Mouse (Mus musculus) myocyte (in vitro differentiated cells): Measurements from ENCODE around the gene Vmn1r233. TPM values are rescaled to one million over a fixed set of nuclear protein-coding genes. Genes with fewer than 3 reads are reported as not detected.

Experiments
- H3K27me3 ChIP-seq: one replicate; pipeline ENCODE4 v1.6.1; 2011; ENCODE audit not compliant: control insufficient read depth, insufficient read depth, insufficient read length
- H3K36me3 ChIP-seq: one replicate; pipeline ENCODE4 v1.6.1; 2011; ENCODE audit not compliant: control insufficient read depth, insufficient read depth
- H3K4me2 ChIP-seq: one replicate; pipeline ENCODE4 v1.6.1; 2011; ENCODE audit warnings: low read depth, control low read depth
- H3K4me3 ChIP-seq: one replicate; pipeline ENCODE4 v1.5.1; 2011; ENCODE audit warnings: mild to moderate bottlenecking, control low read depth, moderate library complexity
- H3K79me2 ChIP-seq: one replicate; pipeline ENCODE4 v1.6.1; 2011; ENCODE audit not compliant: control insufficient read depth, insufficient read depth
- H3ac ChIP-seq: one replicate; pipeline ENCODE4 v1.6.1; 2011; ENCODE audit not compliant: control insufficient read depth, insufficient read length
- CEBPB ChIP-seq: IDR thresholded peaks from 2 replicates; pipeline ENCODE4 v1.6.1; 2011; ENCODE audit warnings: mild to moderate bottlenecking, moderate library complexity; ENCODE audit not compliant: poor library complexity, insufficient read depth, severe bottlenecking
- E2F4 ChIP-seq: IDR thresholded peaks from one replicate; pipeline ENCODE4 v1.6.1; 2011; ENCODE audit warnings: mild to moderate bottlenecking, control low read depth, moderate library complexity; ENCODE audit not compliant: insufficient read depth
- MAX ChIP-seq: IDR thresholded peaks from one replicate; pipeline ENCODE4 v1.6.1; 2011; ENCODE audit warnings: low read depth, mild to moderate bottlenecking, control low read depth
- MYOD1 ChIP-seq, 3 experiments: IDR thresholded peaks; one replicate each; pipeline ENCODE4 v1.6.1; 2011; ENCODE audit warnings: control low read depth in 2 of 3, low read depth in 2 of 3, mild to moderate bottlenecking in 2 of 3, moderate library complexity in 1 of 3; ENCODE audit not compliant: insufficient read length in 2 of 3, control insufficient read depth in 1 of 3
- MYOG ChIP-seq, 3 experiments: IDR thresholded peaks; one replicate each; pipeline ENCODE4 v1.6.1; 2011; ENCODE audit warnings: control low read depth in 2 of 3, low read depth in 2 of 3, mild to moderate bottlenecking in 2 of 3; ENCODE audit not compliant: insufficient read length in 2 of 3, control insufficient read depth in 1 of 3, insufficient read depth in 1 of 3
- POLR2A ChIP-seq: IDR thresholded peaks from one replicate; pipeline ENCODE4 v1.6.1; 2011; ENCODE audit warnings: low read depth, mild to moderate bottlenecking, control low read depth, moderate library complexity; ENCODE audit not compliant: insufficient read length
- POLR2AphosphoS2 ChIP-seq: IDR thresholded peaks from one replicate; pipeline ENCODE4 v1.6.1; 2011; ENCODE audit warnings: low read depth, control low read depth; ENCODE audit not compliant: insufficient read length
- REST ChIP-seq: IDR thresholded peaks from one replicate; pipeline ENCODE4 v1.6.1; 2011; ENCODE audit warnings: mild to moderate bottlenecking, control low read depth, moderate library complexity; ENCODE audit not compliant: insufficient read depth, insufficient read length
- SRF ChIP-seq: IDR thresholded peaks from one replicate; pipeline ENCODE4 v1.6.1; 2011; ENCODE audit warnings: low read depth; ENCODE audit not compliant: control insufficient read depth, insufficient read length
- TCF12 ChIP-seq: IDR thresholded peaks from one replicate; pipeline ENCODE4 v1.6.1; 2011; ENCODE audit warnings: mild to moderate bottlenecking, control low read depth; ENCODE audit not compliant: poor library complexity, insufficient read depth, severe bottlenecking
- TCF3 ChIP-seq: IDR thresholded peaks from one replicate; pipeline ENCODE4 v1.6.1; 2011; ENCODE audit warnings: low read depth, control low read depth; ENCODE audit not compliant: insufficient read length
- USF1 ChIP-seq: IDR thresholded peaks from one replicate; pipeline ENCODE4 v1.6.1; 2011; ENCODE audit warnings: low read depth, mild to moderate bottlenecking, control low read depth, moderate library complexity
- polyA plus RNA-seq: library from polyadenylated mRNA; unstranded; fragments of >200 nt; fragmentation: generic; extraction: Trizol; gene quantifications from one replicate; pipeline ENCODE4 v1.2.1, GENCODE M21; 2012; ENCODE audit warnings: missing spikeins

Gene Vmn1r233
- polyA plus RNA-seq, 1 experiment = not detected

GRCm38 (mm10) chr17:20993716-20994115 is 2.5 kb downstream of the Vmn1r233 start:
- H3K36me3 ChIP-seq = no peaks in the 10 kb centered on the region
- no peak overlapping the region for H3ac ChIP-seq
- H3K4me3 ChIP-seq = no peak overlapping the region
- H3K4me2 ChIP-seq = no peak overlapping the region
- no peaks in the 10 kb centered on the region for H3K79me2 ChIP-seq
- TF ChIP-seq TCF12 = no peak
- TF ChIP-seq TCF3 = no peak
- no peak for TF ChIP-seq E2F4
- no peak for TF ChIP-seq REST
- no peak for TF ChIP-seq SRF
- TF ChIP-seq MYOG (IDR thresholded peaks at IDR 0.05; ENCODE audit: control insufficient read depth in 1 of 3, insufficient read depth in 1 of 3, insufficient read length in 2 of 3, low read depth in 2 of 3) = no peak
- no peak for TF ChIP-seq MYOD1 (IDR thresholded peaks at IDR 0.05; ENCODE audit: control insufficient read depth in 1 of 3, insufficient read length in 2 of 3, low read depth in 2 of 3)
- no peak for TF ChIP-seq MAX
- TF ChIP-seq USF1 = no peak
- TF ChIP-seq POLR2A = no peak
- TF ChIP-seq CEBPB = no peak
- no peak for TF ChIP-seq POLR2AphosphoS2
- H3K27me3 ChIP-seq = no peaks in the 10 kb centered on the region

GRCm38 (mm10) chr17:20966681-20967080 is 29.6 kb downstream of the Vmn1r233 start:
- Histone ChIP-seq H3K36me3 (peaks cover 51% of the 10 kb centered on the region), H3K4me3 (no peak overlapping the region), H3K79me2 (no peaks in the 10 kb centered on the region), H3K27me3 (no peaks in the 10 kb centered on the region), H3K4me2 (no peak overlapping the region), H3ac (no peak overlapping the region)
- no peak for TF ChIP-seq POLR2A
- TF ChIP-seq SRF = no peak
- TF ChIP-seq POLR2AphosphoS2 = no peak
- TF ChIP-seq E2F4 = no peak
- no peak for TF ChIP-seq CEBPB
- no peak for TF ChIP-seq REST
- no peak for TF ChIP-seq USF1
- no peak for TF ChIP-seq TCF3
- TF ChIP-seq MAX = no peak
- no peak for TF ChIP-seq MYOD1 (IDR thresholded peaks at IDR 0.05; ENCODE audit: control insufficient read depth in 1 of 3, insufficient read length in 2 of 3, low read depth in 2 of 3)
- TF ChIP-seq MYOG (IDR thresholded peaks at IDR 0.05; ENCODE audit: control insufficient read depth in 1 of 3, insufficient read depth in 1 of 3, insufficient read length in 2 of 3, low read depth in 2 of 3) = no peak
- no peak for TF ChIP-seq TCF12

GRCm38 (mm10) chr17:20965421-20965820 is 30.8 kb downstream of the Vmn1r233 start:
- Histone ChIP-seq H3K36me3 (peaks cover 64% of the 10 kb centered on the region), H3K27me3 (no peaks in the 10 kb centered on the region), H3K4me3 (no peak overlapping the region), H3K79me2 (no peaks in the 10 kb centered on the region), H3K4me2 (no peak overlapping the region), H3ac (no peak overlapping the region)
- TF ChIP-seq SRF (no peak), MAX (no peak), REST (no peak), E2F4 (no peak), TCF3 (no peak), MYOG (IDR thresholded peaks at IDR 0.05; ENCODE audit: control insufficient read depth in 1 of 3, insufficient read depth in 1 of 3, insufficient read length in 2 of 3, low read depth in 2 of 3) (no peak)

- H3K36me3 ChIP-seq = peaks cover 88% of the 10 kb centered on the region
- no peak overlapping the region for H3K4me2 ChIP-seq
- TF ChIP-seq POLR2A = no peak
- no peak for TF ChIP-seq POLR2AphosphoS2
- no peak for TF ChIP-seq CEBPB
- TF ChIP-seq E2F4 = no peak
- no peak for TF ChIP-seq MAX
- no peak for TF ChIP-seq REST
- TF ChIP-seq TCF12 = no peak
- no peak for TF ChIP-seq MYOG (IDR thresholded peaks at IDR 0.05; ENCODE audit: control insufficient read depth in 1 of 3, insufficient read depth in 1 of 3, insufficient read length in 2 of 3, low read depth in 2 of 3)
- no peak overlapping the region for H3K4me3 ChIP-seq
- no peaks in the 10 kb centered on the region for H3K27me3 ChIP-seq
- H3K79me2 ChIP-seq = no peaks in the 10 kb centered on the region
- no peak overlapping the region for H3ac ChIP-seq
Observed at GRCm38 (mm10) chr17:20960386-20960785, 35.9 kb downstream of the Vmn1r233 start.

GRCm38 (mm10) chr17:20946636-20947035 is 49.6 kb downstream of the Vmn1r233 start:
- no peak for TF ChIP-seq MAX
- TF ChIP-seq USF1 = no peak
- TF ChIP-seq POLR2A = no peak
- no peak for TF ChIP-seq TCF12
- TF ChIP-seq MYOG (IDR thresholded peaks at IDR 0.05; ENCODE audit: control insufficient read depth in 1 of 3, insufficient read depth in 1 of 3, insufficient read length in 2 of 3, low read depth in 2 of 3) = no peak
- TF ChIP-seq CEBPB = no peak
- no peak for TF ChIP-seq TCF3
- TF ChIP-seq POLR2AphosphoS2 = no peak
- TF ChIP-seq REST = no peak
- TF ChIP-seq MYOD1 (IDR thresholded peaks at IDR 0.05; ENCODE audit: control insufficient read depth in 1 of 3, insufficient read length in 2 of 3, low read depth in 2 of 3) = no peak
- TF ChIP-seq E2F4 = no peak
- TF ChIP-seq SRF = no peak
- Histone ChIP-seq H3K4me3 (peak overlapping the region; percentile 97), H3K36me3 (peaks cover 5% of the 10 kb centered on the region), H3K27me3 (no peaks in the 10 kb centered on the region), H3K79me2 (peaks cover 60% of the 10 kb centered on the region), H3ac (no peak overlapping the region), H3K4me2 (peak overlapping the region; percentile 82)
